Mouse (Mus musculus): ENCODE measurements around the gene Gjb2. TPM values are rescaled to one million over a fixed set of nuclear protein-coding genes. Genes with fewer than 3 reads are reported as not detected.

Gjb2 gene
- polyA plus RNA-seq (2015; fragmentation: Nextera tagmentation; extraction: Ambion mirVana) = 7.9 and 11.4 TPM in 2 replicates

- Histone ChIP-seq H3K4me1 (peaks cover 20% of the 10 kb centered on the region), H3K4me3 (replicated peaks) (peak within 1 kb of the TSS; percentile 56), H3K36me3 (no peaks in the 10 kb centered on the region), H3K27me3 (replicated peaks) (peaks cover 67% of the 10 kb centered on the region), H3K27ac (replicated peaks) (no peak within 1 kb of the TSS), H3K4me2 (peak within 1 kb of the TSS; percentile 99), H3K9ac (replicated peaks) (peak within 1 kb of the TSS; percentile 42), H3K9me3 (replicated peaks) (no peaks in the 10 kb centered on the region)
- ATAC-seq (ENCODE audit: low FRiP score) = peak; percentile 72
- under 1% methylated on average over 97 of the region's 101 CpGs for WGBS
These were observed at the start of gene Gjb2 for GRCm38 (mm10) chr14:57104106-57105023. Gene Gjb2 (minus strand): TSS chr14:57104702.

- Histone ChIP-seq H3K4me1 (no peaks in the 10 kb centered on the region), H3K9ac (replicated peaks) (no peak overlapping the region), H3K27ac (replicated peaks) (no peak overlapping the region), H3K4me3 (replicated peaks) (no peak overlapping the region), H3K9me3 (replicated peaks) (no peaks in the 10 kb centered on the region), H3K36me3 (no peaks in the 10 kb centered on the region), H3K27me3 (replicated peaks) (peaks cover 5% of the 10 kb centered on the region), H3K4me2 (no peak overlapping the region)
- 46% methylated on average over 4 of the region's 4 CpGs for WGBS
- 0 out of 2 replicates have a peak, but pooled peaks have one; percentile 38 for ATAC-seq (ENCODE audit: low FRiP score)
These were observed 41.2 kb upstream of the Gjb2 start for GRCm38 (mm10) chr14:57145741-57146140.

DNA sequence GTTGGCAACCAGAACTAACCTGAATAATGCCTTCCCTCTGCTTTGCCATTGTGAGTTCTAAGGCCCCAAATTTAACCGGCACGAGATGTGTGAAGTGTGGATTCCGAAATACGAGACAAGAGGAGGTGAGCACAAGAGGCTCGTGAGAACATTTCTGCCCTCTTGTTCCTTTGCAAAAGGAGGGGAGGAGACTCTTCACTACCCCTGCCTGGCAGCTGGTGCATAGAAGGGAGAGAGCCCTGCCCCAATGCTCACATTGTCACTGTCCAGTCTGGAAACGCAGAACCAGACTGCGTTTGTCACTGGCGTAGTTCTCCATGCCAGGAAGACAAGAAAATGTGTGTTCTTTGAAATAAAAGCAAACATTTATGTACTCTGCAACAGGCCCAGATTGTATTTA, 30.8 kb upstream of the Gjb2 start:
- Histone ChIP-seq H3K27me3 (replicated peaks) (peaks cover 58% of the 10 kb centered on the region), H3K36me3 (no peaks in the 10 kb centered on the region), H3K27ac (replicated peaks) (no peak overlapping the region), H3K9ac (replicated peaks) (no peak overlapping the region), H3K4me3 (replicated peaks) (no peak overlapping the region), H3K4me2 (no peak overlapping the region), H3K9me3 (replicated peaks) (no peaks in the 10 kb centered on the region), H3K4me1 (peaks cover 15% of the 10 kb centered on the region)
- 12% methylated on average over 8 of the region's 8 CpGs for WGBS
- no peak for ATAC-seq (ENCODE audit: low FRiP score)

GRCm38 (mm10) chr14:57133161-57133661, 28.7 kb upstream of the Gjb2 start, which contains the start of gene Gjb6:
Gene Gjb6 (minus strand): TSS chr14:57133611.
- no peaks in the 10 kb centered on the region for H3K9me3 ChIP-seq (replicated peaks)
- peak within 1 kb of the TSS; percentile 86 for H3K4me2 ChIP-seq
- peaks cover 15% of the 10 kb centered on the region for H3K4me1 ChIP-seq
- no peak within 1 kb of the TSS for H3K27ac ChIP-seq (replicated peaks)
- peak within 1 kb of the TSS; percentile 41 for H3K4me3 ChIP-seq (replicated peaks)
- H3K9ac ChIP-seq (replicated peaks) = peak within 1 kb of the TSS; percentile 32
- peaks cover 60% of the 10 kb centered on the region for H3K27me3 ChIP-seq (replicated peaks)
- ATAC-seq (ENCODE audit: low FRiP score) = peak; percentile 65
- WGBS = 2% methylated on average over 33 of the region's 33 CpGs
- no peaks in the 10 kb centered on the region for H3K36me3 ChIP-seq

DNA sequence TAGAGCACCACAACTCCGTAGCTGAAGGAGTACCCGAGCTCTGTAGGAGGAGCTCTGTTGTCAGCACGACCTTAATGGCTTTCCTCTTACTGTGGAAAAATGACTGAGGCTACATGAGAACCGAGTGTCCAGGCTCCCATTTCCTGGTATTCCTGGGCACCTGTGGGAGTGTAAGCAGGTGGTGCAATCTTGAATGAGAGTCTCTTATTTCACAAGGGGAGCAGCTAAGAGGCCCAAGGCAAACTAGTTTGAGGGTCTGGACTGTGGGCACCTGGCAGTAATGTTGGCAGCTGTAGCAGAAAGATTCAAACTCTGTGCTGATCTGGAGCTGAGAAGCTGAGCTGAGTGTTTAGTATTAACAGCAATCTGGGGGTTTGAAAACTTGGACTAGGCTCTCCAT, 22.9 kb upstream of the Gjb2 start:
- H3K4me1 ChIP-seq = peaks cover under 1% of the 10 kb centered on the region; the same call in 1 of the 2 replicates
- H3K9me3 ChIP-seq (replicated peaks) = no peaks in the 10 kb centered on the region
- ATAC-seq (ENCODE audit: low FRiP score) = no peak
- WGBS = 70% methylated on average over 4 of the region's 4 CpGs
- no peak overlapping the region for H3K4me3 ChIP-seq (replicated peaks)
- H3K36me3 ChIP-seq = no peaks in the 10 kb centered on the region
- no peak overlapping the region for H3K4me2 ChIP-seq
- no peak overlapping the region for H3K27ac ChIP-seq (replicated peaks)
- H3K9ac ChIP-seq (replicated peaks) = no peak overlapping the region
- H3K27me3 ChIP-seq (replicated peaks) = peaks cover 17% of the 10 kb centered on the region

DNA sequence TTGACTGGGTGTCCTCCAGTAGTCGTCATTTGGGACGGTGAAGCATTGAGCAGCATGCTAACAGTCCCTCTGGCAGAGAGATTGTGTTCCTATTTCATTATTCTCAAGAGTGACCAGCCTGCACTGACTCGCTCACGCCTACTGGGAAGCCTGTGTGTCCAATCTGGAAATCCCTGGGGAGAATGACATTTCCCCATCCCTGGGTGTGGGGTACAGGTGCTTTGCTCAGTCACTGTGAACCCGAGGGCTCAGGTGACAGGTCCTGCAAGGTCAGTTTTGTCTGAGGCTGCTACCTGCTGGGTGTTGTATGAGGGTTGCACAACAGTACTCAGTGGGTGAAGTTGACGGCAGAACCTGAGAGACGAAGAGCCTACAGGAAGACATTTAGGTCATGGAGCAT, 17.8 kb upstream of the Gjb2 start:
- WGBS = 89% methylated on average over 7 of the region's 7 CpGs
- no peak for ATAC-seq (ENCODE audit: low FRiP score)
- no peak overlapping the region for H3K27ac ChIP-seq (replicated peaks)

GRCm38 (mm10) chr14:57115823-57116544, 11.5 kb upstream of the Gjb2 start, which contains the start of gene Gm4491:
Gene Gm4491 (minus strand): TSS chr14:57115883.
- Histone ChIP-seq H3K36me3 (no peaks in the 10 kb centered on the region), H3K27ac (replicated peaks) (peak within 1 kb of the TSS; percentile 56)

More for the DNA sequence above, 17.8 kb upstream of the Gjb2 start:
- Histone ChIP-seq H3K9ac (replicated peaks) (no peak overlapping the region), H3K36me3 (no peaks in the 10 kb centered on the region), H3K27me3 (replicated peaks) (no peaks in the 10 kb centered on the region), H3K4me2 (no peak overlapping the region), H3K9me3 (replicated peaks) (no peaks in the 10 kb centered on the region), H3K4me3 (replicated peaks) (no peak overlapping the region), H3K4me1 (no peaks in the 10 kb centered on the region)

GRCm38 (mm10) chr14:57109194-57109593, 4.7 kb upstream of the Gjb2 start:
- H3K27ac ChIP-seq (replicated peaks) = no peak overlapping the region
- H3K9ac ChIP-seq (replicated peaks) = no peak overlapping the region
- peaks cover 49% of the 10 kb centered on the region for H3K27me3 ChIP-seq (replicated peaks)
- WGBS = 9% methylated on average over 4 of the region's 4 CpGs
- no peak for ATAC-seq (ENCODE audit: low FRiP score)
- no peak overlapping the region for H3K4me3 ChIP-seq (replicated peaks)
- H3K4me2 ChIP-seq = no peak overlapping the region
- no peaks in the 10 kb centered on the region for H3K9me3 ChIP-seq (replicated peaks)
- no peaks in the 10 kb centered on the region for H3K36me3 ChIP-seq
- H3K4me1 ChIP-seq = peaks cover 12% of the 10 kb centered on the region

More at GRCm38 (mm10) chr14:57115823-57116544, 11.5 kb upstream of the Gjb2 start, which contains the start of gene Gm4491:
- H3K27me3 ChIP-seq (replicated peaks) = 0 out of 2 replicates have a peak, but pooled peaks cover 2% of the 10 kb centered on the region
- H3K4me2 ChIP-seq = peak within 1 kb of the TSS; percentile 31
- no peaks in the 10 kb centered on the region for H3K9me3 ChIP-seq (replicated peaks)
- no peak within 1 kb of the TSS for H3K4me3 ChIP-seq (replicated peaks)
- no peak within 1 kb of the TSS for H3K9ac ChIP-seq (replicated peaks)
- peaks cover 7% of the 10 kb centered on the region for H3K4me1 ChIP-seq
- peak; percentile 80 for ATAC-seq (ENCODE audit: low FRiP score)
- WGBS = 11% methylated on average over 13 of the region's 13 CpGs

GRCm38 (mm10) chr14:57107916-57108315, 3.4 kb upstream of the Gjb2 start:
- WGBS = 73% methylated on average over 5 of the region's 5 CpGs
- Histone ChIP-seq H3K9me3 (replicated peaks) (no peaks in the 10 kb centered on the region), H3K27ac (replicated peaks) (no peak overlapping the region), H3K4me3 (replicated peaks) (no peak overlapping the region), H3K36me3 (no peaks in the 10 kb centered on the region), H3K4me1 (peaks cover 20% of the 10 kb centered on the region), H3K4me2 (no peak overlapping the region), H3K9ac (replicated peaks) (no peak overlapping the region), H3K27me3 (replicated peaks) (peaks cover 60% of the 10 kb centered on the region)
- ATAC-seq (ENCODE audit: low FRiP score) = no peak

- WGBS = 84% methylated on average over 8 of the region's 8 CpGs
- ATAC-seq (ENCODE audit: low FRiP score) = no peak
- Histone ChIP-seq H3K4me3 (replicated peaks) (no peak overlapping the region), H3K4me2 (no peak overlapping the region), H3K9me3 (replicated peaks) (no peaks in the 10 kb centered on the region), H3K36me3 (no peaks in the 10 kb centered on the region), H3K9ac (replicated peaks) (no peak overlapping the region), H3K27me3 (replicated peaks) (peaks cover 66% of the 10 kb centered on the region), H3K27ac (replicated peaks) (no peak overlapping the region), H3K4me1 (peaks cover 20% of the 10 kb centered on the region)
These were observed 2.6 kb upstream of the Gjb2 start for GRCm38 (mm10) chr14:57107091-57107490.

DNA sequence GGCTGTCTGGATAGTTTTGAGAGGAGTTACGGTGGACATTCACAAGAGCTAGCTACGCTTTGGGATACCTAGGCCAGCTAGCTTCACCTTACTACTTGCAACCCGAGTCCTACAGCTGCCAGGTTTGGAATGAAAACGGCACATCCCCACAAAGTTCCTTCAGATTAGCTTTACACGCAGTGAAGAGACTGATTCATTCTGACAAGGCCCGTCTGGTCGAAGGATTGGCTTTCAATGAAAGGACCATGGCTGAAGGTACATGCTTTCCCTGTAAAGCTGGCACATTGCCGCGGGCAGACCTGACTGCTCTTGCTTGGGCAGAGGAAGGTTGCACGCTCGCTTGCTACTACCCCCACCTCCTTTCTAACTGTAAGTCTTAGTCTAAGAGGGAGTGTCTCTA, 1.2 kb upstream of the Gjb2 start:
- peaks cover 69% of the 10 kb centered on the region for H3K27me3 ChIP-seq (replicated peaks)
- peaks cover 20% of the 10 kb centered on the region for H3K4me1 ChIP-seq
- 51% methylated on average over 11 of the region's 11 CpGs for WGBS
- H3K27ac ChIP-seq (replicated peaks) = no peak overlapping the region
- no peak overlapping the region for H3K4me3 ChIP-seq (replicated peaks)
- H3K36me3 ChIP-seq = no peaks in the 10 kb centered on the region
- no peak overlapping the region for H3K9ac ChIP-seq (replicated peaks)
- peak overlapping the region; percentile 99; the same call in 1 of the 2 replicates for H3K4me2 ChIP-seq
- no peak for ATAC-seq (ENCODE audit: low FRiP score)
- H3K9me3 ChIP-seq (replicated peaks) = no peaks in the 10 kb centered on the region
